Mouse (Mus musculus) small intestine, adult 2 months (tissue): ENCODE results near the gene Zbed4.

ENCODE experiments used
- CTCF ChIP-seq: fragments of 200-500 bp; IDR thresholded peaks from 2 replicates; pipeline ENCODE4 v1.5.1; 2012; ENCODE audit warnings: low read depth, mild to moderate bottlenecking, control low read depth, inconsistent platforms, low read length, moderate library complexity, mixed read lengths; ENCODE audit not compliant: insufficient replicate concordance, insufficient read length; ENCODE audit errors: extremely low read depth
- POLR2A ChIP-seq: fragments of 200-500 bp; IDR thresholded peaks from 2 replicates; pipeline ENCODE4 v1.6.1; 2012; ENCODE audit warnings: low read depth, mild to moderate bottlenecking, control low read depth, inconsistent platforms, low read length, moderate library complexity

- TF ChIP-seq POLR2A (no peak), CTCF (no peak)
These were observed 18.3 kb upstream of the Zbed4 start for GRCm38 (mm10) chr15:88733041-88733751.
